Mouse (Mus musculus) heart, embryonic 12.5 days (tissue): Measurements from ENCODE around the gene Rragd. TPM values are rescaled to one million over a fixed set of nuclear protein-coding genes. Genes with fewer than 3 reads are reported as not detected.
A peak's percentile ranks its signal among the peaks of the same experiment; 100 is the strongest.

Experiments
- ATAC-seq: fragments of 200-750 bp; cut with Nextera tagmentation; 2 replicates; pipeline ENCODE4 v1.8.0; 2017; ENCODE audit warnings: moderate TSS enrichment, moderate library complexity; ENCODE audit not compliant: insufficient number of reproducible peaks, low FRiP score
- H3K27ac ChIP-seq: fragments of 300-500 bp; sonication (generic); 2 replicates; pipeline ENCODE4 v1.5.1; 2016; ENCODE audit warnings: mild to moderate bottlenecking, moderate library complexity; ENCODE audit not compliant: poor library complexity, severe bottlenecking
- H3K27me3 ChIP-seq: fragments of 300-500 bp; sonication (generic); replicated peaks from 2 replicates; pipeline ENCODE4 v1.6.1; 2016; ENCODE audit warnings: mild to moderate bottlenecking, moderate library complexity
- H3K36me3 ChIP-seq: fragments of 300-500 bp; sonication (generic); 2 replicates; pipeline ENCODE4 v1.6.1; 2016; ENCODE audit warnings: mild to moderate bottlenecking, moderate library complexity
- H3K4me1 ChIP-seq: fragments of 300-500 bp; sonication (generic); replicated peaks from 2 replicates; pipeline ENCODE4 v1.6.1; 2016; ENCODE audit warnings: mild to moderate bottlenecking
- H3K4me2 ChIP-seq: fragments of 300-500 bp; sonication (generic); 2 replicates; pipeline ENCODE4 v1.6.1; 2016; ENCODE audit warnings: mild to moderate bottlenecking, moderate library complexity
- H3K4me3 ChIP-seq: fragments of 300-500 bp; sonication (generic); 2 replicates; pipeline ENCODE4 v1.5.1; 2016; ENCODE audit warnings: mild to moderate bottlenecking
- H3K9ac ChIP-seq: fragments of 300-500 bp; sonication (generic); 2 replicates; pipeline ENCODE4 v1.6.1; 2016; ENCODE audit warnings: mild to moderate bottlenecking, moderate library complexity
- H3K9me3 ChIP-seq: fragments of 300-500 bp; sonication (generic); replicated peaks from 2 replicates; pipeline ENCODE4 v1.6.1; 2016; ENCODE audit warnings: mild to moderate bottlenecking, moderate library complexity
- WGBS: fragments of 180-500 bp; shearing (Covaris S2); methylation state at CpG from one replicate; pipeline ENCODE4 v1.1.7; 2016; 5-methylcytosine and 5-hydroxymethylcytosine counted together
- polyA plus RNA-seq: library from polyadenylated mRNA; unstranded; fragments of >200 nt; fragmentation: Nextera tagmentation; extraction: Ambion mirVana; gene quantifications from 2 replicates; pipeline ENCODE4 v1.2.1, GENCODE M21; 2016

Rragd gene
- polyA plus RNA-seq, 1 experiment from 2014 or later: 61.2 TPM

- Histone ChIP-seq H3K4me2 (no peak overlapping the region), H3K27ac (no peak overlapping the region), H3K4me3 (no peak overlapping the region), H3K9ac (no peak overlapping the region), H3K27me3 (no peaks in the 10 kb centered on the region), H3K9me3 (no peaks in the 10 kb centered on the region), H3K36me3 (peaks cover 43% of the 10 kb centered on the region), H3K4me1 (no peaks in the 10 kb centered on the region)
- WGBS: 91% methylated on average over 1 of the region's 1 CpGs
- no peak for ATAC-seq
Observed at GRCm38 (mm10) chr4:33010078-33010477, 27.2 kb downstream of the Rragd start.

DNA sequence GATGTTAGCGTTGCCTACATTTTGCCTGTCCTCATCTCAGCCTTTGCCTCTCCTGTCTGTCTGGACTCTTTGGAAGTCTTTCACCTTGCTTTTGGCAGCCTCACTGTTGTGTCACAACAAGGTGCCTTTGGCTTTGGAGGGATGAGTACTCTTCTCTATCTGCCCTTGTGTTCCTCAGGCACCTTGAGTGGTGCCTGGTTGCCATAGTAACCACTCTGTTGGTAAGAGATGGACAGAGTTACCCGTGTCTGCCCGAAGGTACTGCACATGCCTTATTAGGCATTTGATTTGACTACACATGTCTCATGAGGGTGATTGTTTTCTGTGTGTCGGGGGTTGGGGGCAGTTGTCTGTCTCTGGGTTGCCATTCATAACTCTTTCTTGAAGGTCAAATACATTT, 29.6 kb downstream of the Rragd start:
- Histone ChIP-seq H3K9ac (no peak overlapping the region), H3K36me3 (peaks cover 37% of the 10 kb centered on the region), H3K4me3 (no peak overlapping the region), H3K9me3 (no peaks in the 10 kb centered on the region), H3K27ac (no peak overlapping the region), H3K27me3 (no peaks in the 10 kb centered on the region), H3K4me1 (no peaks in the 10 kb centered on the region), H3K4me2 (no peak overlapping the region)
- WGBS: 80% methylated on average over 4 of the region's 4 CpGs
- no peak for ATAC-seq

GRCm38 (mm10) chr4:33018361-33018999, 35.6 kb downstream of the Rragd start:
- 0 out of 2 replicates have a peak, but pooled peaks cover 4% of the 10 kb centered on the region for H3K4me1 ChIP-seq
- ATAC-seq: peak; percentile 42; the same call in 1 of the 2 replicates
- H3K4me3 ChIP-seq: no peak overlapping the region
- peaks cover 32% of the 10 kb centered on the region for H3K36me3 ChIP-seq
- no peak overlapping the region for H3K4me2 ChIP-seq
- H3K9me3 ChIP-seq: no peaks in the 10 kb centered on the region
- H3K27me3 ChIP-seq: no peaks in the 10 kb centered on the region
- no peak overlapping the region for H3K9ac ChIP-seq
- 47% methylated on average over 9 of the region's 9 CpGs for WGBS
- no peak overlapping the region for H3K27ac ChIP-seq

- Histone ChIP-seq H3K27me3 (no peaks in the 10 kb centered on the region), H3K4me3 (no peak overlapping the region), H3K9ac (no peak overlapping the region), H3K4me2 (no peak overlapping the region), H3K27ac (no peak overlapping the region), H3K36me3 (peaks cover 18% of the 10 kb centered on the region), H3K4me1 (peaks cover 6% of the 10 kb centered on the region), H3K9me3 (no peaks in the 10 kb centered on the region)
- WGBS: 30% methylated on average over 8 of the region's 8 CpGs
- ATAC-seq: no peak
Observed at GRCm38 (mm10) chr4:33024420-33024819, 41.6 kb downstream of the Rragd start.

DNA sequence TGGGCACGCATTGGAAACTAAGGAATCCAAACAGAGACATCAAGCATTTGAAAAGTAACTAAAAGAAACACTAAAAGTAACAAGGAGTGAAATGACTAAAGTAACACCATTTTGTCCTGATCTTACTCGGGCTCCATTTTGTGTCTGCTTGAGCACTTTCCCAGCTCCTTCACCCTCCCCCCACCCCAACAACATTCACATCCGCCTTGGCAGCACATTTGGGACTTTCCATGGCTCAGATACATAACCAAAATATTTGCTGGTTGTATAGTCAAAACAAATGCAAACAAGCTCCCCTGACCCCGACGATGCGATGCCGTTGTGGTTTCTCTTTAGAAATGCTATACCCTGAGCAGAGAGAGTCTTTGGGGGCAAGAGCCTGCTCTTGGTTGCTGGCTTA, 46.3 kb downstream of the Rragd start:
- Histone ChIP-seq H3K27me3 (no peaks in the 10 kb centered on the region), H3K36me3 (peaks cover 4% of the 10 kb centered on the region; the same call in 1 of the 2 replicates), H3K27ac (no peak overlapping the region), H3K4me3 (no peak overlapping the region), H3K4me1 (peaks cover 16% of the 10 kb centered on the region), H3K9me3 (no peaks in the 10 kb centered on the region), H3K9ac (no peak overlapping the region), H3K4me2 (no peak overlapping the region)
- ATAC-seq: no peak
- 88% methylated on average over 7 of the region's 7 CpGs for WGBS

DNA sequence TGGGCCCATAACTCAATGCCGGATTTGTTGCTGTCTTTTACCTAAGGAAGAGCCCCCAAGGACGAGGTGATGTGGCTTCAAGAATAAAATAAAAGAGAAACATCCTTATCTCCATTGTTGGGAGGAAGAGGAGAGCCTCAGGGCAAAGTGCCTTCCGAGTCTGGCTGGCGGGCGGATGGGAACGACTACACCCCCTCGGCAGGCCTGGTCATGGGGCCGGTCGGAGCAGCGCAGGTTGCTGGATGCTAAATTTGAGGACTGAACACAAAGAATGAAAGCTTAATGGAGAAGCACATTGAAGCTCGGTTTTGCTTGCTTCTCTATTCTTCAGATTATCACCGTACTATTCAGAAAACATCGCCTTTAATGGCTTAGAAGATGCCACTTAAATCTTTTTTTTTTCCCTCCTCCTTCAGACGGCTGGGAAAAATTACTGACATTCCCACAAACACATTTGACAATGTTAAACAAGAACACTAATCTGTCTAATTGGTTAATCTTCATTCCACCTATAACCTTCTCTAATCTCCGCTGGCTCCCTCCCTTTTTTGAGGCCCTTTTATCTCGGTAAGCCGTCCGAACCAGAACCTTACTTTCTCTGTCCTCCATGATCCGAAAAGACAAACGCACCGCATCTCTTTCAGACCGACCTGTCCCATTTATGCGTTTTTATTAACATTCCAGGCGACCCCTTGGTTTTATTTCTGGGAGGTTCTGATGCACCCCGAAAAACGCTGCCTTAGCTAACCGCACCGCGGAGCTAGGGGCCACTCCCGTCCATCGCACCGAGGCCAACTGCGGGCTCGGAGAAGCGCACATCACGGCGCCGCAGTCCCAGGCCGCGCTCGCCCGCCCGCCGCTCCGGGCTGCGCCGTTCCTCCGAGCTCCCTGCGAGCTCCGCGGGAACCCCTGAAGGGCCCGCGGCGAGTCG, 47.7 kb downstream of the Rragd start:
- peak; percentile 76 for ATAC-seq
- peak overlapping the region; percentile 93 for H3K9ac ChIP-seq
- H3K27ac ChIP-seq: peak overlapping the region; percentile 93
- H3K27me3 ChIP-seq: no peaks in the 10 kb centered on the region
- H3K4me3 ChIP-seq: peak overlapping the region; percentile 85
- peak overlapping the region; percentile 80 for H3K4me2 ChIP-seq
- peaks cover 13% of the 10 kb centered on the region for H3K36me3 ChIP-seq
- WGBS: 3% methylated on average over 55 of the region's 55 CpGs
- 0 out of 2 replicates have a peak, but pooled peaks cover 3% of the 10 kb centered on the region for H3K9me3 ChIP-seq
- peaks cover 12% of the 10 kb centered on the region for H3K4me1 ChIP-seq

GRCm38 (mm10) chr4:33031195-33031960, 48.5 kb downstream of the Rragd start, which contains the start of gene Ube2j1:
Ube2j1 (plus strand) TSS chr4:33031416.
- H3K9me3 ChIP-seq: 0 out of 2 replicates have a peak, but pooled peaks cover 5% of the 10 kb centered on the region
- H3K9ac ChIP-seq: peak within 1 kb of the TSS; percentile 93
- ATAC-seq: peak; percentile 99
- H3K27me3 ChIP-seq: no peaks in the 10 kb centered on the region
- peak within 1 kb of the TSS; percentile 93 for H3K27ac ChIP-seq
- peaks cover 19% of the 10 kb centered on the region for H3K36me3 ChIP-seq
- WGBS: 3% methylated on average over 122 of the region's 123 CpGs
- peaks cover 12% of the 10 kb centered on the region for H3K4me1 ChIP-seq
- H3K4me3 ChIP-seq: peak within 1 kb of the TSS; percentile 85
- peak within 1 kb of the TSS; percentile 80 for H3K4me2 ChIP-seq

DNA sequence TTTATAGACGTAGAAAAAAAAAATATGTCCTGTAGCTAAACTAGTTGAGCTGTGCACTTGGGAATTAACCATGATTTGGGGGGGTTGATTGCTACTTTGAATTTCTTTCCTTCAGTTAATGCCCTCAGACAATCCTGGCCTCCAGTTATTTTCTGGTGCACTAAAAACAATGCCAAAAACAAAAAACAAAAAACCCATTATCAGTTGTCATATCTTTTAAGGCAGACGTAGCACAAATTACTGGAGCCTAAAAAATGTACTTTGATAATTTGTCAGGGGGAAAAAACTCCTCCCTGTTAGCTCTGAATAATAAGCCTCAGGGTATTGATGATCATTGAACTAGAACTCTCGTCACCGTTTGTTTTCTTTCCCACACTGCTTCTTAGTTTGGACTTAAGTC, 49.2 kb downstream of the Rragd start:
- no peaks in the 10 kb centered on the region for H3K27me3 ChIP-seq
- H3K9me3 ChIP-seq: 0 out of 2 replicates have a peak, but pooled peaks cover 5% of the 10 kb centered on the region
- peak overlapping the region; percentile 80 for H3K4me2 ChIP-seq
- H3K36me3 ChIP-seq: peaks cover 24% of the 10 kb centered on the region
- H3K9ac ChIP-seq: 0 out of 2 replicates have a peak overlapping the region, but pooled peaks have one; percentile 11
- no peak overlapping the region for H3K27ac ChIP-seq
- peak overlapping the region; percentile 85 for H3K4me3 ChIP-seq
- H3K4me1 ChIP-seq: peaks cover 12% of the 10 kb centered on the region
- 18% methylated on average over 4 of the region's 4 CpGs for WGBS
- no peak for ATAC-seq

DNA sequence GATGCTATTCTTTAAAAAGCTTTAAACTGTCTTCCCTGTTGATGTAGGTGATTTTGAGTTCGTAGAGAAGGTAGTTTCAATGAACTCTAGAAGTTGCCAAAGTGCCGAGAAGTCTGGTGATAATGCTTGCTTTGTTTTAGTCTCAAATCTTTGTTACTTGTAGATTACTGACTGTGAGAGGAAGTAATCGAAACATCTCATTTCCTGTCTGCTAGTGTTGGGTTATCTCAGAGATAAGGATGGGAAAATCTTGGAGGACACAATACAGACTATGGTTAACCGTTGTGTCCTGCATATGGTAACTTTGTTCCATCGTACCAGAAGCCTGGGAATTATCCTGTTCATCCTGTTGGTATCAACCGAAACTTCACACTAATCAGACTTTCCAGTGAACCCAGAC, 50.7 kb downstream of the Rragd start:
- no peak overlapping the region for H3K4me3 ChIP-seq
- H3K27ac ChIP-seq: no peak overlapping the region
- H3K36me3 ChIP-seq: peaks cover 25% of the 10 kb centered on the region
- H3K4me2 ChIP-seq: no peak overlapping the region
- H3K9ac ChIP-seq: no peak overlapping the region
- H3K27me3 ChIP-seq: no peaks in the 10 kb centered on the region
- H3K9me3 ChIP-seq: 0 out of 2 replicates have a peak, but pooled peaks cover 5% of the 10 kb centered on the region
- no peak for ATAC-seq
- H3K4me1 ChIP-seq: peaks cover 12% of the 10 kb centered on the region
- 43% methylated on average over 6 of the region's 6 CpGs for WGBS

DNA sequence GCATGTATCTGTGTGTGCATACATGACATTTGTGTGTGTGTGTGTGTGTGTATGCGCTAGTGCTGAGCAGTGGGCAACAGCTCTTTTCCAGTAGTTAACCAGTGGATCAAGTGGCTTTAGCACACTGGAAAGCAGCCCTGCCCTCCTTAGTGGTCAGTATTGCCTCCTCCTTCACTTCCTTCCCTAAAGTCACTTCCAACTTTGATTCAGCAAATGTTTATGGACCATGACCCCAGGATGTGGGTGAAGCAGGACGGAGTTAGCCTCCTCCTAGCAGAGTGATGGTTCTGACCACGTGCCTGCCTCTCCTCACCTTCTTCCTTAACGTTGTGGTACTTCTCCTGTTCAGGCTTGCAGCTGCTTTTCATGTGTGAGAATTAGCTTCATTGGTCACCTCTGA, 57.0 kb downstream of the Rragd start:
- Histone ChIP-seq H3K4me3 (no peak overlapping the region), H3K27me3 (no peaks in the 10 kb centered on the region), H3K27ac (no peak overlapping the region), H3K9ac (no peak overlapping the region), H3K9me3 (0 out of 2 replicates have a peak, but pooled peaks cover 5% of the 10 kb centered on the region), H3K36me3 (peaks cover 76% of the 10 kb centered on the region), H3K4me1 (no peaks in the 10 kb centered on the region), H3K4me2 (no peak overlapping the region)
- 83% methylated on average over 4 of the region's 4 CpGs for WGBS
- ATAC-seq: no peak
